Mouse (Mus musculus): ENCODE results near the gene Tas1r2.

The Tas1r2 gene

GRCm38 (mm10) chr4:139638356-139638755 is 15.0 kb upstream of the Tas1r2 start:
- no peak for DNase-seq (ENCODE audit: low read depth, low spot score)

GRCm38 (mm10) chr4:139639801-139640200 is 13.5 kb upstream of the Tas1r2 start:
- DNase-seq (ENCODE audit: low read depth, low spot score), result no peak

- no peak for DNase-seq (ENCODE audit: low read depth, low spot score)
Observed at GRCm38 (mm10) chr4:139640333-139640732, 13.0 kb upstream of the Tas1r2 start.

GRCm38 (mm10) chr4:139640775-139641174 is 12.6 kb upstream of the Tas1r2 start:
- no peak for DNase-seq (ENCODE audit: low read depth, low spot score)

- DNase-seq (ENCODE audit: low read depth, low spot score), result no peak
Observed at GRCm38 (mm10) chr4:139641829-139642425, 11.4 kb upstream of the Tas1r2 start.

GRCm38 (mm10) chr4:139643972-139644371 is 9.4 kb upstream of the Tas1r2 start:
- DNase-seq (ENCODE audit: low read depth, low spot score), result peak; percentile 19

GRCm38 (mm10) chr4:139646916-139647315 is 6.4 kb upstream of the Tas1r2 start:
- no peak for DNase-seq (ENCODE audit: low read depth, low spot score)

- no peak for DNase-seq (ENCODE audit: low read depth, low spot score)
Observed at GRCm38 (mm10) chr4:139650086-139650743, 3.1 kb upstream of the Tas1r2 start.

- DNase-seq (ENCODE audit: low read depth, low spot score), result no peak
Observed at GRCm38 (mm10) chr4:139650907-139651306, 2.4 kb upstream of the Tas1r2 start.

- DNase-seq (ENCODE audit: low read depth, low spot score), result no peak
Observed at GRCm38 (mm10) chr4:139661897-139662296, 8.6 kb downstream of the Tas1r2 start.

GRCm38 (mm10) chr4:139667632-139668031 is 14.3 kb downstream of the Tas1r2 start:
- no peak for DNase-seq (ENCODE audit: low read depth, low spot score)

- DNase-seq (ENCODE audit: low read depth, low spot score), result peak; percentile 10
Observed at GRCm38 (mm10) chr4:139669847-139670246, 16.5 kb downstream of the Tas1r2 start.

GRCm38 (mm10) chr4:139675696-139676095 is 22.4 kb downstream of the Tas1r2 start:
- DNase-seq (ENCODE audit: low read depth, low spot score), result no peak

- no peak for DNase-seq (ENCODE audit: low read depth, low spot score)
Observed at GRCm38 (mm10) chr4:139683728-139684638, 30.6 kb downstream of the Tas1r2 start.

- no peak for DNase-seq (ENCODE audit: low read depth, low spot score)
Observed at GRCm38 (mm10) chr4:139684639-139685017, 31.3 kb downstream of the Tas1r2 start.

GRCm38 (mm10) chr4:139688058-139688457 is 34.7 kb downstream of the Tas1r2 start:
- no peak for DNase-seq (ENCODE audit: low read depth, low spot score)

- no peak for DNase-seq (ENCODE audit: low read depth, low spot score)
Observed at GRCm38 (mm10) chr4:139689627-139690269, 36.4 kb downstream of the Tas1r2 start.

- no peak for DNase-seq (ENCODE audit: low read depth, low spot score)
Observed at GRCm38 (mm10) chr4:139693315-139693714, 40.0 kb downstream of the Tas1r2 start.

GRCm38 (mm10) chr4:139697755-139698154 is 44.4 kb downstream of the Tas1r2 start:
- no peak for DNase-seq (ENCODE audit: low read depth, low spot score)

- no peak for DNase-seq (ENCODE audit: low read depth, low spot score)
Observed at GRCm38 (mm10) chr4:139698602-139699001, 45.3 kb downstream of the Tas1r2 start.

- DNase-seq (ENCODE audit: low read depth, low spot score), result no peak
Observed at GRCm38 (mm10) chr4:139702914-139703313, 49.6 kb downstream of the Tas1r2 start.

- no peak for DNase-seq (ENCODE audit: low read depth, low spot score)
Observed at GRCm38 (mm10) chr4:139703468-139703867, 50.1 kb downstream of the Tas1r2 start.

All from telencephalon, adult 2 months (tissue).